Mouse (Mus musculus): ENCODE measurements around the gene Ralgapa1.

- TF ChIP-seq RCOR1 (IDR thresholded peaks at IDR 0.05; ENCODE audit: low read depth, low read length) (no peak), GATA1 (IDR thresholded peaks at IDR 0.05; ENCODE audit: low read depth, low read length) (no peak), USF1 (IDR thresholded peaks at IDR 0.05; ENCODE audit: low read depth, low read length) (no peak), POLR2AphosphoS5 (IDR thresholded peaks at IDR 0.05; ENCODE audit: borderline replicate concordance, low read depth, low read length) (no peak), POLR2A (IDR thresholded peaks at IDR 0.05; ENCODE audit: control insufficient read depth in 1 of 2, insufficient read depth in 1 of 2, low read depth in 1 of 2, low read length in 2 of 2, poor library complexity in 1 of 2) (no peak), HCFC1 (IDR thresholded peaks at IDR 0.05; ENCODE audit: low read depth, low read length) (no peak), MAFK (IDR thresholded peaks at IDR 0.05; ENCODE audit: borderline replicate concordance, low read depth, low read length) (no peak), CHD1 (IDR thresholded peaks at IDR 0.05; ENCODE audit: low read depth, low read length) (no peak), CTCF (IDR thresholded peaks at IDR 0.05 in 2 of 3, conservative IDR thresholded peaks at IDR 0.05 in 1 of 3; ENCODE audit: control insufficient read depth in 1 of 3, insufficient read depth in 1 of 3, low read depth in 2 of 3, low read length in 3 of 3, poor library complexity in 1 of 3, severe bottlenecking in 1 of 3) (no peak)
These were observed 48.8 kb upstream of the Ralgapa1 start for GRCm38 (mm10) chr12:55869622-55870322.
